Mouse (Mus musculus) right cerebral cortex, postnatal 36 days (tissue): ENCODE results near the gene Zfp658.

ENCODE experiments used
- DNase-seq, 2 experiments: peaks; one replicate each; pipeline ENCODE4 v3.0.0; 2022; ENCODE audit warnings: low spot score in 2 of 2, mixed read lengths in 1 of 2

Gene Zfp658

GRCm38 (mm10) chr7:43580526-43580925, 18.5 kb downstream of the Zfp658 start:
- peak; percentile 20 to 35 for DNase-seq

GRCm38 (mm10) chr7:43584790-43585189, 22.7 kb downstream of the Zfp658 start:
- DNase-seq, result no peak

GRCm38 (mm10) chr7:43601884-43602283, 39.8 kb downstream of the Zfp658 start:
- no peak for DNase-seq

- peak; percentile 69 to 71 for DNase-seq
Measured at GRCm38 (mm10) chr7:43606896-43607742, 45.1 kb downstream of the Zfp658 start, which contains the start of gene Zfp819. Zfp819 (plus strand) TSS chr7:43607169.

GRCm38 (mm10) chr7:43607743-43608287, 45.8 kb downstream of the Zfp658 start:
- DNase-seq, result no peak

GRCm38 (mm10) chr7:43608316-43608824, 46.3 kb downstream of the Zfp658 start:
- no peak for DNase-seq

- no peak for DNase-seq
Measured at GRCm38 (mm10) chr7:43613816-43614551, 51.9 kb downstream of the Zfp658 start.

- DNase-seq, result no peak
Measured at GRCm38 (mm10) chr7:43622927-43623326, 60.9 kb downstream of the Zfp658 start.

GRCm38 (mm10) chr7:43623819-43624218, 61.8 kb downstream of the Zfp658 start:
- no peak for DNase-seq
